Mouse (Mus musculus) CD4-positive, CD25-positive, alpha-beta regulatory T cell, adult 2 months (primary cell): Measurements from ENCODE around the gene Miip.
A peak's percentile ranks its signal among the peaks of the same experiment; 100 is the strongest.

Experiments used
- DNase-seq: peaks from one replicate; pipeline ENCODE4 v3.0.0-alpha.2; 2012; ENCODE audit warnings: low read depth, low spot score

Gene Miip

GRCm38 (mm10) chr4:147868450-147869031 is at the start of gene Miip, which contains the start of gene Fv1:
Gene Miip, minus strand, starts transcription at chr4:147868816.
Gene Fv1, plus strand, starts transcription at chr4:147868979.
- DNase-seq: peak; percentile 95

- no peak for DNase-seq
These were observed 40.9 kb upstream of the Miip start for GRCm38 (mm10) chr4:147909486-147909885.

- no peak for DNase-seq
These were observed 37.6 kb upstream of the Miip start for GRCm38 (mm10) chr4:147906230-147906629.

DNA sequence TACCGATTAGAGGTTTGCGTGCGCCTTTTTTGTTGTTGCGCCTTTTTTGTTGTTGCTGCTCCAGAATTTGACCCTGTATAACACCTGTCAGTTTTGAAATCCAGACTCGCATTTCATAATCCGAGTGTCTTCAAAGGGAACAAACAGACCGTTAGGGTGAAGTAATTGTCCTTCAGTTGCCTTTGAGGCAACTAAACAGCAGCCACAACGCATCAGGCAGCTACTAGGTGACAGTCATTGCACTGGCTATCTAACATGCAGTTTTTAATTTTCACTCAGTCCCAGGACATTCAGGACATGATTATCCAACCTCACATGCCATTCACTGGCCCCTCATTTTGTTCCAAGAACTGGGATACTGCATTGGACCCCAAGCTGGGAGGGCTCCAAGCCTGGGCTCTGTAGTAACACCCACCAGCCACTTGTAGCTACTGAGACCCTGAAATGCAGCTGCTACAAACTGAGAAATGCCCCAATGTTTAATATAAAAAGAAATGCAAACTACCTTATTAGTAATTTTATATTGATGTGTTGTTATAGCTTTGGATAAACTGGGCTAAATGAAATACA is 36.6 kb upstream of the Miip start:
- DNase-seq: no peak

- DNase-seq: peak; percentile 92
These were observed 35.9 kb upstream of the Miip start, which contains the start of gene Mfn2 for GRCm38 (mm10) chr4:147904313-147905089. Gene Mfn2, minus strand, starts transcription at chr4:147904704.

- no peak for DNase-seq
These were observed 35.0 kb upstream of the Miip start for GRCm38 (mm10) chr4:147903601-147904000.

DNA sequence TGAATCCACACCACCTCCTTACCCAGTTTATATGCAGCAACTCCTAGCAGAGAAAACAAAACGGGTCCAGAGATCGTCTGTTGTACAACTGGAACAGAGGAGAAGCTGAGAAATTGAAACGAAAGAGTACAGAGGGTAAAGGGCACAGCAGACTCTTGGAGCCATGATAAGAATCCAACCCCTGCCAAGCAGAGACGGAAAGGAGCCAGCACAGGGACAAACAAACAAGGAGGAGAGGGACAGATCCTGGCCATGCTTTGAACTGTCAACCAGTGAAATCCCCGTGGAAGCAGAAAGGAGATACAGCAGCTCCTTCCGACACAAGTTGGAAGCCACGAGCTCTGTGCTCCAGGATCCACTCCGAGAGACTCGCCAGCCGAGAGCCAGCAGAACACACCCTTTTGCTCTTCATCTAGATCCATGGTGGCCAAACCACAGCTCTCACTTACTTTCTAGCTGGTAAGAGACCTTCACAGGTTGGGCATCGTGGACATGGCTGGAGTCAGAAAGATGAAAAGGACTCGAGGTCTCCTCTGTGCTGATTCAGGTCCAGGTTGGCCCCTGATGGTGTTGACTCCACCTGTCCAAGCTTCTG is 34.4 kb upstream of the Miip start:
- no peak for DNase-seq

GRCm38 (mm10) chr4:147900452-147900851 is 31.8 kb upstream of the Miip start:
- no peak for DNase-seq

DNA sequence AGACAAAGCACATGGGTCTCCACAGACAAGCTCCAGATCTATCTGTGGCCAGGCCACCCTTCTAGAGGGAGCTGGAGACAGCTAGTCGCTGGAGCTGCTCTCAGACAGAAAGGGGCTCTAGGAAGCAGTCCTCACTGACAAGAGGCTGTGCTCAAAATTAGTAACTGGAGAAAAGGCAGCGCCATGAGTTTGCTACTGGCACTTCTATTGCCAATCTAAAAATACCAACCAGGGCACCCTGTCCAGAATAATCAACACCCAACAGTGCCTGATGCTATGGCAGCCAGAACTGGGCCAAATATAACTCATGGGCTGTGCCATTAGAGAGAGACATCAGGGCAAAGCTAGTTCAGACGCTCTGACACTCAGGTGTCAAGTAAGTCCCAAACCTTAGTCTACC is 28.7 kb upstream of the Miip start:
- no peak for DNase-seq

DNA sequence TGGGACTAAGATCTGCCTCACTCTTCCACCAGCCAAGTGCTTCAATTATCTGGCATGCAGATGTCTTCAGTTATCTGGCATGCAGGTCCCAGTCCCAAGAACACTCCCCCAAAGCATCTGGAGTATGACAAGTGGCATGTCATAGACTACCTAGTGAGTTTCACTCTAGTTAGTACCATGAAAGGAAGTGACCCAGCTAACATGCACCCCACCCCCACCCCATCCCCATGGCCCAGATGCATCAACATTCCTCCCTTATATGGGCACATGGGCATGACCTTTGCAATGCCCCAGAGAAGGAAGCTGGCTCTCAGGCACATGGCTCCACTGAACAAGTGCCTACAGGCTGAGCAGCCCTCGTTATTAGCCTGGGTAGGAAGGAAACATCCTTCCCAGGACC is 27.8 kb upstream of the Miip start:
- DNase-seq: no peak

DNA sequence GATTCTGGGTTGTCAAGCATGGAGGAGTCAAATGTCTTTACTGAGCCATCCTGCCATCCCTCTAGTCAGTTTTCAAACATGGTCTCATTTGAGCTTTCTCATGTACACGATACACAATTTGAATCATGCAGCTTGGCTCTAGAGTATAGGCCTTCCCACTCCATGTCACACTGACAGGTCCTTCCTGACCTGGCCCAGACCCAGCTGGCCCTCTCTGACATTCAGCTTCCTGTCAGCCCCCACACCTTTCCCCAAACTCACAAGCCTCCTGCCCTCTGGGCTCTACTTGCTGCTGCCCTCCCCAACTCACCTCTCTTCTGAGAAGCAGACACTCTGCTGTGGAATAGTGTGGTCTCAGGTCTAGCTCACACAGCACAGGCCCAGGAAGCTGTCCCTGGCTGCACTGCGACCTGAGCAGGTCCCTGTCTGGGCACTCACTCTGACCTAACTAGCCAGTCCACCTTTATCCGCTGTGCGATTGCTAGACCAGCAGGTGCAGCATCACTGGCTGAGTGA is 27.3 kb upstream of the Miip start:
- DNase-seq: no peak

GRCm38 (mm10) chr4:147890341-147890740 is 21.7 kb upstream of the Miip start:
- no peak for DNase-seq

- no peak for DNase-seq
These were observed 19.6 kb upstream of the Miip start for GRCm38 (mm10) chr4:147888237-147888636.

DNA sequence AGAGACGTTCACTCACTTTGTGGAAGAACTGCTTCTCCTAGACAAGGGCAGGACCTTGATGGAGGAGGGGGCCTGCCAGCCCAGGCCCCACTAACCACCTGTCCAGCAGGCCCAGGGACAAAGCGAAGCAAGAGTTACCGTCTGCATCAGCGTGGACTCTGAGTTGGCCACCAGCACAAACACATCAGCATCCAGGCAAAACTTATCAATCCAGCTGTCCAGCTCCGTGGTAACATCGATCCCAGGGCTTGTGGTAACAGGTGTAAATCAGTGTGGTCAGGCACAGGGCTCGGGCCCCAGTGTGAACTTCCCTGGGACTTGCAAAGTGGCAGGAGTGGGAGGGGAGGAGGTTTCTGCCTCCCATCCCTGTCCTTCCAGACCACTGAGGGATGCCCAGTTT is 18.7 kb upstream of the Miip start:
- DNase-seq: no peak

GRCm38 (mm10) chr4:147886158-147886557 is 17.5 kb upstream of the Miip start:
- DNase-seq: no peak

DNA sequence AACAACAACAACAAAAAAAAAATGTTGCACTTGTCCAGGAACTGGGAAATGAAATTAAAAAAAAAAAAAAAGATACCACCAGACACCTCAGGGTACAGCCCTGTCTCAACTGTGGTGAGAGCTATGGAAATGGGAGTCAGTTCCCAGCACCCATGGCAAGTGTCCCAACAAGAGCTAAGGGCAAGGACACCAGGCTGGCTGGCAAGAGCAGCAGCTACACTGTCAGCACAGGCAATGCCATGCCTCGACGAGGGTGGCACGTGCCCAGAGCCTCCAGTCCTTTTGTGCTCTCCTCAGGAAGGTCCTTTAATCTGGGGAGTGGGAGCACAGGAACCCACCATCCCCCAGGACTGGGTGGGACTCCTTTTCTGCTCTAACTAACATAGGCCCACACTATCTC is 15.5 kb upstream of the Miip start:
- no peak for DNase-seq

DNA sequence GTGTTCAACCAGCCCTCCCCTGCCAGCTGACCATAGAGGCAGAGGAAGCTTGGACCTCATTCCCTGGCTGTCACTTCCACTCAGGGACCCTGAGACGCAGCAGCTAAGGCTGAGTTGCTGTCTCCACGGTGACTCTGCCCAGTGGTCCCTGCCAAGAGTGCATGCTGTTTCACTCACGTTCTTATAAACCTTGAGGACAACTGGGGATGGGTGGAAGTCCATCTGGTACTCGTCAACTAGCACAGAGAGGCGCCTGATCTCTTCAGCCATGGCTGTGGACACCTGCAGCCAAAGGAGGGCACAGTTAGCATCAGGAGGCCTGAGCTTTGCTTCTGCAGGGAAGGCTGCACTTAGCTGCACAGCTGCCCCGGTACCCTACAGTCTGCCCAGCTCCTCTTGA is 14.4 kb upstream of the Miip start:
- no peak for DNase-seq

DNA sequence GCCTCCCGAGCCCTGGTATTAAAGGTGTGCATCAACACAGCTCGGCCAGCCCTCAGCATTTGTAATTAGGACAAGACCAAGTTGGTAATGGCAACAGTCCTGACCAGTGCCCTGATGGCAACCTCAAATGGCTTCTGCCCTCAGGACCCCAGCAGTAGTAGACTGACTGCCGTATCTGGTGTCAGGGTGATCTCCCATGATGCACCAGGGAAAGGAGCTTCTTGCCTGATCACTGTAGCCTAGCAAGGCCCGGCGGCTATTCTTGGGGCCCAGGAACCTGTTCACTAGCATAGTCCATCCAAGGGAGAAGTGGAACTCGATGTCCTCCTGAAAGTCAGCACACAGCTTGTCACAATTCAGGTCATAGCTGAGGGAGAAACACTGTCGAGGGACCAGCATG is 13.2 kb upstream of the Miip start:
- DNase-seq: no peak

- no peak for DNase-seq
These were observed 11.2 kb upstream of the Miip start for GRCm38 (mm10) chr4:147879865-147880264.

DNA sequence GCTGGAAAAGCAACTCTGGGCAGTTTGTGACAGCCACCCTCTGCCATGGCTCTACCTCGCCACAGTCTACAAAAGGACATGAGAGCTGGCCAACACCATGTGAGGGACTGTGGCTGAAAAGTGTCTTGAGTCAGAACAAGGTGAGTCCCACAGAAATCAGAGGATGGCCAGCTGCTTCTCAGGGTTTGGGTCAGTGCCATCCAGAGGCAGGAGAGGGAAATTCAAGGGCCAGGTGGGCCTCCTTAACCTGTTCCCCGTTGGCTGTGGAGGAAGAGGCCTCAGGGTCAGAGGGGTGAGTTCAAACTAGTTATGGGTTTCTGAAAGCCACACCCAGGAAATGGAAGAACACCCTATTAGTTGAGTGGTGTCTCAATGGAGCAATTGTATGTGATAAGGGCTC is 10.8 kb upstream of the Miip start:
- DNase-seq: no peak

GRCm38 (mm10) chr4:147878537-147878936 is 9.9 kb upstream of the Miip start:
- no peak for DNase-seq

DNA sequence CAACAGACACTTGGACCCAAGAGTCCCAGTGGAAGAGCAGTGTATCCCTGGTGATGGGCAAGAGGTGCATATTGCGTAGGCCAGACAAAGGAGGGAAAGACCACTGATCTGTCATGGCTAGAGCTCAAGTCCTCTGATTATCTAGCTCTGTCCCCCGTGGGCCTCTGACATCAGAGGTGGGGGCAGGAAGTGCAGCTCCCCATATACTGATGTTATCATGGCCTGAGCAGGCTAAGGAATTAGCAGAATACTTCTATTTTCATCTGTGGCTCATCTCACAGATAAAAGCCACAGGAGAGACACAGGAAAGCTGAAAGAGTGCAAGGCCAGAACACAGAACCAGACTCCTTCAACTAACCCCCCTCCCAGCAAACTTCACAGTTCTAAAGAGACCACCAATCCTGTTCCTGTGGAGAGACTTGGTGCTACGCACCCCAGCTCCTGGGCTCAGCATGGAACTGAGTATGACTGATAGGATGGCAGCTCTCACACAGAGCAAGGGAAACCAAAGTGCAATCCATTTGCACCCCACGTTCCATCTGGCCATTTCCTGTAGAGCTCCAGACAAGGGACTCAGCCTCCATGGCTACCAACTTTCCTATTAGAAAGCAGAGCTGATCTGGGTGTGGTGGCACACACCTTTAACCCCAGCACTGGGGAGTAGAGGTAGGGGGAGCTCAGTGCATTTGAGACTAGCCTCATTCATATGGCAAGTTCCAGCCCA is 7.4 kb upstream of the Miip start:
- peak; percentile 24 for DNase-seq
